Mouse (Mus musculus): ENCODE measurements around the gene Fam170b. TPM values are rescaled to one million over a fixed set of nuclear protein-coding genes. Genes with fewer than 3 reads are reported as not detected.

Fam170b gene
- not detected for total RNA-seq (2023)

GRCm38 (mm10) chr14:32833847-32834246 is at the start of gene Fam170b:
Gene Fam170b (plus strand): TSS chr14:32833962.

GRCm38 (mm10) chr14:32785556-32786130 is 48.1 kb upstream of the Fam170b start, which contains the start of gene Tmem273:
Gene Tmem273 (plus strand): TSS chr14:32785963.

GRCm38 (mm10) chr14:32856681-32857328 is 23.0 kb downstream of the Fam170b start, which contains the start of gene Vstm4:
Gene Vstm4 (plus strand): TSS chr14:32856756.

Other genes starting within 250 kb of the Fam170b start
- gene Prrxl1, start 234.6 kb upstream of the Fam170b start, total RNA-seq (2023): not detected
- gene 3425401B19Rik, start 148.7 kb upstream of the Fam170b start, total RNA-seq (2023): not detected
- gene Tmem273, start 48.0 kb upstream of the Fam170b start, total RNA-seq (2023): 0.53 TPM
- gene Vstm4, start 22.8 kb downstream of the Fam170b start, total RNA-seq (2023): not detected
- gene Lrrc18, start 157.4 kb downstream of the Fam170b start, total RNA-seq (2023): not detected